Mouse (Mus musculus) E14TG2a.4 (cell line): ENCODE data around the gene Olfr259.

Experiments
- CTCF ChIP-seq: conservative IDR thresholded peaks from 2 replicates; pipeline ENCODE4 v1.5.1; 2014; ENCODE audit warnings: low read length
- NANOG ChIP-seq: IDR thresholded peaks from 2 replicates; pipeline ENCODE4 v1.6.1; 2014; ENCODE audit warnings: borderline replicate concordance, low read length, mixed read lengths
- POU5F1 ChIP-seq: IDR thresholded peaks from 2 replicates; pipeline ENCODE4 v1.6.1; 2014; ENCODE audit warnings: low read length, borderline replicate concordance

- no peak for TF ChIP-seq CTCF
- no peak for TF ChIP-seq POU5F1
- no peak for TF ChIP-seq NANOG
Measured at GRCm38 (mm10) chr2:87152524-87152923, 38.2 kb upstream of the Olfr259 start, which contains the start of gene Olfr1111.
